Mouse (Mus musculus): Measurements from ENCODE around the gene Daxx. TPM values are rescaled to one million over a fixed set of nuclear protein-coding genes. Genes with fewer than 3 reads are reported as not detected.
A peak's percentile ranks its signal among the peaks of the same experiment; 100 is the strongest.

Gene Daxx
- polyA plus RNA-seq, 1 experiment from 2014 or later = 92.2 TPM

DNA sequence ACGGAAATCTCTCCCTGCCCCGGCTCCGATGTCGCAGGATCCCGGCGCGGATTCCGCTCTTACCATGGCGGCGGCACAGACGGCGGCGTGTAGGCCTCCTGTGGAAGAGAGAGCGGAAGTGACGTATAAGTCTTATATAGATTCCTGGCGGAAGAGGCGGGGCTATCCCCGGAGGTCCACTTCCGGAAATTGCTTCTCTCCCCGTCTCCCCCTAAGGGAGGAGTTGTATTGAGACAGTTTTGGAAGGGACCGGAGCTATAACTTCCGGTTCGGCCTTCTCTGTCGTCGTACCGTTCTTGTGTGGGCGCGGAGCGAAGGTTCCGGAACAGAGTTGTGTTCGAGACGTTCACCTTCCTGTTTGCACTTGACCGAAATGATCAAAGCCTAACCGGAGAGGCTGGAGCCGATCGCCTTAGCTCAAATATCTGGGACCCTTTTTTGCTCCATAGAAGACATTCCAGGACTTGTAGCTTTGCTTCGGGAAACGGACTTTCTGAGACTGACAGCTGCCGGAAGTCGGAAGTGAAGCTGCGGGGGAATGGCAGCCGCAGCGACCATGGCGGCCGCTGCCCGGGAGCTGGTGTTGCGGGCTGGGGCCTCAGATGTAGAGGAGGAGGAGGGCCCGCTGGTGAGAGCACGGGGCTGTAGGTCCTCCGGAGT is 46.5 kb downstream of the Daxx start, which contains the start of the genes Vps52 and Rps18:
TSS of gene Vps52 (plus strand) at position 258 of the 660 bp plus-strand sequence.
TSS of gene Rps18 (minus strand) at position 447 of the 660 bp plus-strand sequence.
- Histone ChIP-seq H3K4me1 (peaks cover 55% of the 10 kb centered on the region), H3K36me3 (peaks cover 69% of the 10 kb centered on the region), H3K27me3 (ENCODE audit: low read depth, poor library complexity, severe bottlenecking) (no peaks in the 10 kb centered on the region), H3K4me3 (peak within 1 kb of the TSS; percentile 99), H3K9me3 (replicated peaks) (no peaks in the 10 kb centered on the region), H3K27ac (peak within 1 kb of the TSS; percentile 98)
- under 1% methylated on average over 50 of the region's 50 CpGs for WGBS
- peak; percentile 96 for DNase-seq (ENCODE audit: low spot score)

DNA sequence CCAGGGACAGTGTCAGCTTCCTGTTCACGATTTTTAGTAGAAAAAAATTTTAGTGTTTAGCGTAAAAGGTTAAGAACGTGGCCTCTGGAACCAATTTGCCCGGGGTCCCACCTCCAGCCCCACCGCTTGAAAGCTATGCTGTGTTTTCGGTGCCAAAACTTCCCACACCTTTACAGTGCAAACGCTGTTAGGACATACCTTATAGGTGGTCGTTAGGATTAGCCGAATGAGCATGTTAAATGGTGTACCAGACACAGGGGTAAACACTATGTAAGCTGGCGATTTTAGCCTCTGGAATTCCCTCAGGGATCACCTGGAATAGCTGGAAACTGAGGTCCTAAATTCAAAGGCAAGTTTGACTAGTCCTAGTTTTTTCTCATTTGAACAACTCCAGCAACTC is 47.1 kb downstream of the Daxx start:
- no peaks in the 10 kb centered on the region for H3K27me3 ChIP-seq (ENCODE audit: low read depth, poor library complexity, severe bottlenecking)
- peaks cover 70% of the 10 kb centered on the region for H3K36me3 ChIP-seq
- H3K9me3 ChIP-seq (replicated peaks) = no peaks in the 10 kb centered on the region
- WGBS = 8% methylated on average over 10 of the region's 10 CpGs
- peak overlapping the region; percentile 99 for H3K4me3 ChIP-seq
- peak overlapping the region; percentile 98 for H3K27ac ChIP-seq
- DNase-seq (ENCODE audit: low spot score) = no peak
- peaks cover 49% of the 10 kb centered on the region for H3K4me1 ChIP-seq

DNA sequence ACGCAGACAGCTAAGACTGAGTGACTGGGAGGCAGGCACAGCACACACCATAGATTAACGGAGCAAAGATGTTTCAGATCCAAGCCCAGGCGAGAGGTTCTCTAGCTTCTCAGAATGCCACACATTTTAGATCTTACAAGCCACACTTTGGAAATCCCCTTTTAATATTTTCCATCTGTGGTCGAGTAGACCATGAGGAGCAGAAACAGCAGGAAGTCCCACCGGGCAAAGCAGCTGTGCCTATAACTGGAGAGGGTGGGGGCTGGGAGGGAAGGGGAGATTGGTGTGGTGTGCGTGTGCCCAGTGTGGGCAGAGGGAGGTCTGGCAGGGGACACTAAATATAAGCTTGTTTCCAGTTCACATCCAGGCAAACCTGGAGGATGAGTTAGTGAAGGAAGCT is 48.3 kb downstream of the Daxx start:
- DNase-seq (ENCODE audit: low spot score) = no peak
- Histone ChIP-seq H3K4me3 (no peak overlapping the region), H3K4me1 (peaks cover 37% of the 10 kb centered on the region), H3K27me3 (ENCODE audit: low read depth, poor library complexity, severe bottlenecking) (no peaks in the 10 kb centered on the region), H3K27ac (no peak overlapping the region), H3K9me3 (replicated peaks) (no peaks in the 10 kb centered on the region), H3K36me3 (peaks cover 70% of the 10 kb centered on the region)
- WGBS = 80% methylated on average over 6 of the region's 6 CpGs

DNA sequence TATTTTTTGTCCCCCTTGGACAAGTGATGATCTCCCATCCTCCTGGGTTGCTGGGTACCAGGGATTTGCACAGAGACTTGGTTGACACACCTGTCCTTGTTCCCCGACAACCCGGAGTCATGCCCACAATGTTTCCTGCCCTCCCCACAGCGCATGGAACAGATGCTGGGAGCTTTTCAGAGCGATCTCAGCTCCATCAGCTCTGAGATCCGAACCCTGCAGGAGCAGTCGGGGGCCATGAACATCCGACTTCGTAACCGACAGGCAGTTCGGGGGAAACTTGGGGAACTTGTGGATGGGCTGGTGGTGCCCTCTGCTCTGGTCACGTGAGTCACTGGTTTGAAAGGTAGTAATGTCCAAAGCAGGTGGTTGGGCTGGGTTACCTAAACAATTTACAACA is 49.2 kb downstream of the Daxx start:
- H3K36me3 ChIP-seq = peaks cover 70% of the 10 kb centered on the region
- WGBS = 95% methylated on average over 11 of the region's 11 CpGs
- DNase-seq (ENCODE audit: low spot score) = no peak

DNA sequence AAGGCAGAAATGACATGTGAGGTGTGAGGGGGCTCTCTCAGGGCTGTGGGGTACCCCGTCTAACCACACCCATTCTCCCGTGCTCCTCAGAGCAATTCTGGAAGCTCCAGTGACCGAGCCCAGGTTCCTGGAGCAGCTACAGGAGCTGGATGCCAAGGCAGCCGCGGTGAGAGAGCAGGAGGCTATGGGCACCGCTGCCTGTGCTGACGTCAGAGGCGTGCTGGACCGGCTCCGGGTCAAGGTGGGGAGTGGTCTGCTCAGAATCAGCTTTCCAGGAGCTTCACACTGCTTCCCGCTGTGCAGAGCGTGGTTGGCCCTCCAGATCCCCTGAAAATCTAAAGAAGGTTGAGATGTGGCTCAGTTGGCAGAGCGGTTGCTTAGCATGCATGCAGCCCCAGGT is 49.9 kb downstream of the Daxx start:
- Histone ChIP-seq H3K27me3 (ENCODE audit: low read depth, poor library complexity, severe bottlenecking) (no peaks in the 10 kb centered on the region), H3K4me3 (no peak overlapping the region), H3K9me3 (replicated peaks) (no peaks in the 10 kb centered on the region), H3K4me1 (peaks cover 21% of the 10 kb centered on the region), H3K27ac (no peak overlapping the region), H3K36me3 (peaks cover 70% of the 10 kb centered on the region)
- DNase-seq (ENCODE audit: low spot score) = no peak
- WGBS = 93% methylated on average over 13 of the region's 13 CpGs

More for the DNA sequence above, 49.2 kb downstream of the Daxx start:
- no peak overlapping the region; the same call in 1 of the 2 replicates for H3K4me3 ChIP-seq
- H3K9me3 ChIP-seq (replicated peaks) = no peaks in the 10 kb centered on the region
- H3K27ac ChIP-seq = no peak overlapping the region
- H3K27me3 ChIP-seq (ENCODE audit: low read depth, poor library complexity, severe bottlenecking) = no peaks in the 10 kb centered on the region
- peaks cover 28% of the 10 kb centered on the region for H3K4me1 ChIP-seq

DNA sequence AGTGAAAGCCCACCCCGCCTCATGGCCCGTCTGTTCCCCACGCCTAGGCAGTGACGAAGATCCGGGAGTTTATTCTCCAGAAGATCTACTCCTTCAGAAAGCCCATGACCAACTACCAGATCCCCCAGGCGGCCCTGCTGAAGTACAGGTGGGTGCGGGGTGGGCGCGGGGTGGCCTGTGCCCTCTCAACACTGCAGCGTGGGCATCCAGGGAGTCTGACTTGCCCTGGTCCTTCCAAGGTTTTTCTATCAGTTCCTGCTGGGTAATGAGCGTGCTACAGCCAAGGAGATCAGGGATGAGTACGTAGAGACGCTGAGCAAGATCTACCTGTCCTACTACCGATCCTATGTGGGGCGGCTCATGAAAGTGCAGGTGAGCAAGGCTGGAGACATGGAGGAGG is 50.7 kb downstream of the Daxx start:
- H3K27me3 ChIP-seq (ENCODE audit: low read depth, poor library complexity, severe bottlenecking) = no peaks in the 10 kb centered on the region
- H3K27ac ChIP-seq = no peak overlapping the region
- no peaks in the 10 kb centered on the region for H3K9me3 ChIP-seq (replicated peaks)
- peaks cover 69% of the 10 kb centered on the region for H3K36me3 ChIP-seq
- WGBS = 92% methylated on average over 15 of the region's 15 CpGs
- H3K4me1 ChIP-seq = peaks cover 15% of the 10 kb centered on the region
- no peak overlapping the region for H3K4me3 ChIP-seq
- DNase-seq (ENCODE audit: low spot score) = no peak

DNA sequence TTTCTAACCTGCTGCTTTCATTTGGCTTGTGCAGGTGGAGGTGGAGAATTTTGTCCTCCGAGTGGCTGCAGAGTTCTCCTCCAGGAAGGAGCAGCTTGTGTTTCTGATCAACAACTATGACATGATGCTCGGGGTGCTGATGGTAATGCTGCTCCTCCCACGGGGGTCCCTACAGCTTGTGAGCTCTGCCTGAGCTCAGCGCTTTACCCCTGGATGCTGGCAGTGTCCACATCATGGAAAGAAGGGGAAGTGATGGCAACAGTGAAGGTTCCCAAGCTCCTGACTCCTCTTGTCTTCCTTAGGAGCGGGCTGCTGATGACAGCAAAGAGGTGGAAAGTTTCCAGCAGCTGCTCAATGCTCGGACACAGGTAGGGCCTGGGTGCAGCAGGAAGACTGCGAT is 53.7 kb downstream of the Daxx start:
- no peak overlapping the region for H3K27ac ChIP-seq
- DNase-seq (ENCODE audit: low spot score) = no peak
- no peaks in the 10 kb centered on the region for H3K4me1 ChIP-seq
- no peak overlapping the region for H3K4me3 ChIP-seq
- 93% methylated on average over 7 of the region's 7 CpGs for WGBS
- peaks cover 88% of the 10 kb centered on the region for H3K36me3 ChIP-seq
- no peaks in the 10 kb centered on the region for H3K9me3 ChIP-seq (replicated peaks)
- no peaks in the 10 kb centered on the region for H3K27me3 ChIP-seq (ENCODE audit: low read depth, poor library complexity, severe bottlenecking)

Small RNA genes lying within 50 kb of the gene (microRNA-seq; reads per million reads assigned to microRNA genes)
- gene Gm27740 = not detected

Other genes starting within 250 kb of the Daxx start
- 481 and 555 TPM in 2 replicates for gene Hnrnpm, start 222.6 kb upstream of the Daxx start, polyA plus RNA-seq (2016; fragmentation: Nextera tagmentation; extraction: Ambion mirVana)
- gene March2, start 190.7 kb upstream of the Daxx start, polyA plus RNA-seq (2016; fragmentation: Nextera tagmentation; extraction: Ambion mirVana) = 30.1 and 32.5 TPM in 2 replicates
- 325 and 350 TPM in 2 replicates for gene Rab11b, start 148.9 kb upstream of the Daxx start, polyA plus RNA-seq (2016; fragmentation: Nextera tagmentation; extraction: Ambion mirVana)
- 30.2 and 38.9 TPM in 2 replicates for gene Angptl4, start 127.6 kb upstream of the Daxx start, polyA plus RNA-seq (2016; fragmentation: Nextera tagmentation; extraction: Ambion mirVana)
- 24.8 and 28.5 TPM in 2 replicates for gene Kank3, start 98.9 kb upstream of the Daxx start, polyA plus RNA-seq (2016; fragmentation: Nextera tagmentation; extraction: Ambion mirVana)
- 867 and 991 TPM in 2 replicates for gene Rps28, start 84.9 kb upstream of the Daxx start, polyA plus RNA-seq (2016; fragmentation: Nextera tagmentation; extraction: Ambion mirVana)
- gene Ndufa7, start 84.8 kb upstream of the Daxx start, polyA plus RNA-seq (2016; fragmentation: Nextera tagmentation; extraction: Ambion mirVana) = 497 and 518 TPM in 2 replicates
- gene Cd320, start 66.3 kb upstream of the Daxx start, polyA plus RNA-seq (2016; fragmentation: Nextera tagmentation; extraction: Ambion mirVana) = 98.2 and 119 TPM in 2 replicates
- gene Gm7029, start 35.6 kb upstream of the Daxx start, polyA plus RNA-seq (2016; fragmentation: Nextera tagmentation; extraction: Ambion mirVana) = not detected in 2 replicates
- 5.9 and 6.6 TPM in 2 replicates for gene Kifc1, start 18.8 kb upstream of the Daxx start, polyA plus RNA-seq (2016; fragmentation: Nextera tagmentation; extraction: Ambion mirVana)
- 0.20 and 0.38 TPM in 2 replicates for gene Platr17, start 4.3 kb upstream of the Daxx start, polyA plus RNA-seq (2016; fragmentation: Nextera tagmentation; extraction: Ambion mirVana)
- gene Tapbp, start 6.5 kb downstream of the Daxx start, polyA plus RNA-seq (2016; fragmentation: Nextera tagmentation; extraction: Ambion mirVana) = 9.2 and 16.0 TPM in 2 replicates
- 20.2 and 23.2 TPM in 2 replicates for gene Zbtb22, start 6.5 kb downstream of the Daxx start, polyA plus RNA-seq (2016; fragmentation: Nextera tagmentation; extraction: Ambion mirVana)
- gene Rgl2, start 20.1 kb downstream of the Daxx start, polyA plus RNA-seq (2016; fragmentation: Nextera tagmentation; extraction: Ambion mirVana) = 43.2 and 43.9 TPM in 2 replicates
- gene Pfdn6, start 30.9 kb downstream of the Daxx start, polyA plus RNA-seq (2016; fragmentation: Nextera tagmentation; extraction: Ambion mirVana) = 212 and 258 TPM in 2 replicates
- gene Wdr46, start 31.2 kb downstream of the Daxx start, polyA plus RNA-seq (2016; fragmentation: Nextera tagmentation; extraction: Ambion mirVana) = 61.7 and 78.2 TPM in 2 replicates
- gene B3galt4, start 42.1 kb downstream of the Daxx start, polyA plus RNA-seq (2016; fragmentation: Nextera tagmentation; extraction: Ambion mirVana) = 2.9 and 3.9 TPM in 2 replicates
- gene Vps52, start 46.4 kb downstream of the Daxx start, polyA plus RNA-seq (2016; fragmentation: Nextera tagmentation; extraction: Ambion mirVana) = 49.8 and 50.3 TPM in 2 replicates
- gene Rps18, start 46.6 kb downstream of the Daxx start, polyA plus RNA-seq (2016; fragmentation: Nextera tagmentation; extraction: Ambion mirVana) = 1,605 and 1,760 TPM in 2 replicates
- gene H2-K1, start 90.9 kb downstream of the Daxx start, polyA plus RNA-seq (2016; fragmentation: Nextera tagmentation; extraction: Ambion mirVana) = 2.9 and 4.7 TPM in 2 replicates
- 11.8 and 15.0 TPM in 2 replicates for gene Ring1, start 115.3 kb downstream of the Daxx start, polyA plus RNA-seq (2016; fragmentation: Nextera tagmentation; extraction: Ambion mirVana)
- 25.9 and 33.7 TPM in 2 replicates for gene H2-Ke6, start 118.6 kb downstream of the Daxx start, polyA plus RNA-seq (2016; fragmentation: Nextera tagmentation; extraction: Ambion mirVana)
- 196 TPM in 2 replicates for gene Slc39a7, start 122.3 kb downstream of the Daxx start, polyA plus RNA-seq (2016; fragmentation: Nextera tagmentation; extraction: Ambion mirVana)
- 49.9 and 51.0 TPM in 2 replicates for gene Rxrb, start 122.4 kb downstream of the Daxx start, polyA plus RNA-seq (2016; fragmentation: Nextera tagmentation; extraction: Ambion mirVana)
- gene Col11a2, start 130.0 kb downstream of the Daxx start, polyA plus RNA-seq (2016; fragmentation: Nextera tagmentation; extraction: Ambion mirVana) = 0.43 and 2.5 TPM in 2 replicates
- gene H2-Oa, start 182.9 kb downstream of the Daxx start, polyA plus RNA-seq (2016; fragmentation: Nextera tagmentation; extraction: Ambion mirVana) = 0.31 and 0.66 TPM in 2 replicates
- gene H2-DMa, start 210.1 kb downstream of the Daxx start, polyA plus RNA-seq (2016; fragmentation: Nextera tagmentation; extraction: Ambion mirVana) = 4.2 and 5.3 TPM in 2 replicates
- 140 and 145 TPM in 2 replicates for gene Brd2, start 213.2 kb downstream of the Daxx start, polyA plus RNA-seq (2016; fragmentation: Nextera tagmentation; extraction: Ambion mirVana)
- gene H2-DMb2, start 233.9 kb downstream of the Daxx start, polyA plus RNA-seq (2016; fragmentation: Nextera tagmentation; extraction: Ambion mirVana) = 0.18 and 0.40 TPM in 2 replicates
- gene H2-DMb1, start 243.7 kb downstream of the Daxx start, polyA plus RNA-seq (2016; fragmentation: Nextera tagmentation; extraction: Ambion mirVana) = 0.18 and 0.51 TPM in 2 replicates